Mouse (Mus musculus): ENCODE results near the gene Fgfr2. TPM values are rescaled to one million over a fixed set of nuclear protein-coding genes. Genes with fewer than 3 reads are reported as not detected.

Gene Fgfr2
- total RNA-seq, 4 experiments from 2014 or later: 1.1 to 1.9 (median 1.4) TPM

DNA sequence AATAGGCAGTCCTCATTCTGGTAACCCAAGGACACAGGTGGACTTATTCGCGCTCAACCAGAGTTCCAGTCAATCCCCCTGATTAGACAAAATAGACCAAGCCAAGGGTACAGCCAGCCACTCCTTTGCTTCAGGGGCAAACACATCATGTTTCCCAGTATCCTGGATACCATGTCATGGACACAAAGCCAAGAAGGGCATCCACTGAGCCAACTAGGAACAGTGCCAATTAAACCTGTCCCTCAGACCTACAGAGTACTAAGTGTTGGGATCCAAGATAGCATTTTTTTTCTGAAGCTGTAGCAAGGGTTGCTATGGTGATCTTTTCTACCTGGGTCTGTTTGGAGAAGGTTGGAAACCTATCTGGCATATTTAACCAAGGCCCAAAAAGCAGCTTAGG lies 929.5 kb downstream of the Fgfr2 start:
- DNase-seq (ENCODE audit: low spot score): peak; percentile 33

DNA sequence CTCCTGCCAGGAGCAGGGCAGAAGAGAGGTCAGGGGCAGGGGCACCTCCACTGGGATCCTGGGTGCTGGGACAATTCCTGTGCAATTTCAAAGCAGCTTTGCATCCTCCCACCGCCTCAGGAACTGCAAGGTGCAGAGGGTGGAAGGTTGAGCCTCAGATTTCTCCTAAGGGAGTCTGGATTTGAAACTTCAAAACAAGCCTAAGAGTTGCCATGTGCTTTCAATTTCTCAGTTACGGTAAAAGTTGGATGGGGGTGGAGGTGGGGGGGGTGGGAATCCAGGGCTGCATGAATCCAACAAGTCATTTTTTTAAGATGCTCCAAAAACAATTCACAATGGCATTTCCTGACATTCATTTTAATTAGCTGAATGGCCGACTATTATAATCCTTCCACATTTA lies 935.7 kb downstream of the Fgfr2 start:
- DNase-seq (ENCODE audit: low spot score): no peak

DNA sequence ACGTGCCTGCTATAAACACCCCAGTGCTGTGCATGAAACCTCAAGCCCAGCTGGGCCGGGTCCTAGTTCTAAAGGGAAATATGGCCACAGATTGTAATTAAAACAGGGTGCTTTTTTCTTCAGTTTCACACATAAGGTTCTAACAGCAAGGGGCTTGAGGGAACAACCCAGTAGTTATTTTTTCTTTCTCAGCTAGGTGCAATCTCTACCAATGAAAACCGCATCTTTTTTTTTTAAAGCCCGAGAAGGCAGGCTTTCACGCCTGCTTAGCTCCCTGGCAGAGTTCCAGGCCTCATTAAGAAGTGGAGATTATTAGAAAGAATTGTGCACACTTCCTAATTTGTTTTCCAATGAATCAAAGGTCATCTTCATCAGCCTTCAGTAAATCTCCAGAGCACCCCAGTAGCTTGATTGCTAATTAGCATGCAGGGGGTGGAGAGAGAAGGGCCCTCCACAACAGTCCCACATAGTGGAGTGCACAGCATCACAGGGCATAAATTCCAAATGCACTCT lies 939.2 kb downstream of the Fgfr2 start:
- no peak for DNase-seq (ENCODE audit: low spot score)

DNA sequence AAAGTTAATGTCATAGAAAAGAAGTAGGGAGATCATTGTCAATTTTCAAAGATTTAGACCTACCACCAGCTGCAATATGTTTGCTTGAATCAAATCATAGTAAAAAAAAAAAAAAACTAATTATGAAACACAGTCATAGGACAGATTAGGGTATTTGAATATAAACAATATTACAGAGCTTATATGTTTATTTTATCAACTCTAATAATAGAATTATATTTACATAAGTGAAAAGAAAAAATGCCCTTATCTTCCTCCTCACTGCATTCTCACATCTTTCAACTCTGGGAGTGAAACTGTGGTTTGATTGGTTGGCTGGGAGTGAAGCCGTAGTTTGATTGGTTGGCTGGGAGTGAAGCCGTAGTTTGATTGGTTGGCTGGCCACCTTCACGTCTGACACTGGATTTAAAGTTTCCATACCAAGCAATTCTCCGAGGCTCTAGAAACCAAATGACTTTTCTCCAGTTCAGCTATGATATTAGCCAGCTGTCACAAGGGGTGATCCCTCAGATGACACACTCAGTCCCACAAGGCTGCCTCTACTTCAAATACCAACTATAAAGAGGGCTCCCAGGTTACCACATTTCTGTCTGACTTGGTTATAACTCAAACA lies 941.5 kb downstream of the Fgfr2 start:
- DNase-seq (ENCODE audit: low spot score): no peak

DNA sequence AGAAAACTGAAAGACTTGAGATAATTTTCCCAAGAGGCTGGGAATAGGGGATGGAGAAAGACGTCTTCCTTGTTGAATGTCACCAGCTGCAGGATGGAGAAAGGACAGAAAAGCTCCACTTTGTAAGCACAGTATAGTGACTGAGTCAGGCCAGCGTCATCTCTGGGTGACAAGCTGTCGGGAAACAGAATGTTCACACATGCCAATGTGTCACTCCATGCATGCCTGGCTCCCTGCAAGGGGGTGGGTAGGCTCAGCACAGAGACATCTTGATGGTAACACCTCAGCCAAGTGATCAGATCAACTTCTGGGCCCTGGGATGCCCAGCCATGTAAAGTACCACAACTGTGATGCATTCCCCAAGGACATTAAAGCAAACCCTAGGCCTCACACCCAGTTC lies 942.1 kb downstream of the Fgfr2 start:
- no peak for DNase-seq (ENCODE audit: low spot score)

DNA sequence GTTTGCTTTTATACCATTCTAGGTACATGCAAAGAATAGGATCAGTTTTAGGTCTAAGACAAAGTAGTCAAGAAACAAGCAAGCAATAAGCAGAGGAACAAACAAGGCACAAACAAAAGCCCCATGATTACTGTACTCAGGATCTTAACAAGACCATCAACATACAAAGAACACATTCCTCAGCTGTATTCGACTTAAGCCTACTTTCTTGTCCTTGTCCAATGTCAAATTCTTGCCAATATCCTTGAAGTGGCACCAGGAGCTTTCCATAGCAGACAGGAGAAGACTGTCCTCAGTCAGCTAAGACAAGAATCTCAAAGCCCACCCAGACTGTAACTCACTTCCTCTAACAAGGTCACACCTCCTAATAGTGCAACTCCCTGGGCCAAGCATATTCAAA lies 944.1 kb downstream of the Fgfr2 start:
- no peak for DNase-seq (ENCODE audit: low spot score)

DNA sequence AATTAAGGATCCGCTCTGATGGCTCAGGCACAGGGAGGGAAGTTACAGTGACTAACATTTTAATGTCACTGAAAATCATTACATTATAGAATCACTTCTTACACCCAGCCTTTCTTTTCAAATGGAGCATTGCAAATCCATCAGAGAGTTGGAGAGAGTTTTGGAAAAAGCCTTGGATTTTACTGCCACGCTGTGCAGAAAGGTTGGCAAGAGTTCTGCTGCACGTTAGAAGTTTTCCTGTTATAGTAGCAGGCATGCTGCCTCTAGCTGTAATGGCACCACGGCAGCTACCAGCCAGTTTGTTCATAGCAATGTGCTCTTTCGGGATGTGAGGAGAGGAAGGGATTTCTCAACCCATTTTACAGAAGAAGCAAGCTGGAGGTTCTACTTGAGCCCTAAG lies 948.4 kb downstream of the Fgfr2 start:
- DNase-seq (ENCODE audit: low spot score): no peak

DNA sequence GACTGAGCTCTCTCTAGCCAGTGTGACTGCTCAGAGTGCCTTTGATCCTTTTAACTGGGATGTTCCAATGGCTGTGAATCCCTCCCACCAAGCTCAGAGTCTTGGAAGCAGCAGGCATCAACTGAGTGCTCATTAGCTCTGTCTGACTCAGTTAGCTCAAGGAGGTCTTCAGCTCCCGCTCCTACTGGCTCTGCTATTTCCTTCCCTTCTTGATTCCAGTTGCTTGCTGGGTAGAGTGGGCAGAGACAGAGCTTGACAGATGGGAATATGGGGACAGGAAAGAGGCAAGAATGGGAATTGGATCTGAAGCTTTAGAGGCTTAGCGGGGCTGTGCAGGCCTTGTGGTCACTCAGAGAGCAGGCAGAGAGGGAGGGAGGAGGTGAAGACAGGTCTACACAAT lies 948.9 kb downstream of the Fgfr2 start:
- no peak for DNase-seq (ENCODE audit: low spot score)

DNA sequence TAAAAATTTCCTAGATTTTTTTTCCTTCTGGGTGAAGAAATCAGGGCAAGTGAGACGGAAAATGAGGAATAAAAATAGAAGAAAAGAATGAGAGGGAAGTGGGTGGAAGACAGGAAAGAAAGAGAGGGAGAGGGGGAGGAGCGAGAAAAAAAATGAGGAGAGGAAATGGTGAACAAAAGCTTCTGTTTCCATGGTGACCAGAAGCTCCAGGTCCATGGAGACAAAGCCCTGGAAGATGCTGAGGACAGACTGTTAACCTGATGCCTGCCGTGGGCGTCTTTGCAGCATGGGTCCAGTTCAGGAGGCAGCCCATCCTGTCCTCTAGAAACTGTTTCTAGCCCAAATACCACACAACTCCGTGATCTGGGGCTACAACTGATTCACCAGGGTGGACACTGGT lies 950.9 kb downstream of the Fgfr2 start:
- DNase-seq (ENCODE audit: low spot score): no peak

DNA sequence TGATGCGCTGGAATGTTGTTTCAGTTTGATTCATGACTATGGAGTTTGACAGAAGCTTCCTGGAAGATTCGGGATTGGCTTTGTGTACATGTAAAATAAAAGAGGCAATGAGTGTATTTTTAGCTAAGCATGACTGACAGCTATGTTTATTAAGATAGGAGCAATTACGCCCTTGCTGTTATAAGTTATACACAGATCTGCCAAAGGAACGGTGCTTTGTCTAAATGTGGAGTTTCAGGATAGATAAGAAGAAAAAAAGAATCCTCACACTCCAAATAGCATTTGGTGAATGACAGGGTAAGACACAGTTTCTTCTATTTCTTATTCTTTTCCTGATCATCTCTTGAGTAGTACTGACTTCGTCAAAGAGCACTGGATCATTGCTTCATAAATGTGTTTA lies 951.4 kb downstream of the Fgfr2 start:
- DNase-seq (ENCODE audit: low spot score): no peak

DNA sequence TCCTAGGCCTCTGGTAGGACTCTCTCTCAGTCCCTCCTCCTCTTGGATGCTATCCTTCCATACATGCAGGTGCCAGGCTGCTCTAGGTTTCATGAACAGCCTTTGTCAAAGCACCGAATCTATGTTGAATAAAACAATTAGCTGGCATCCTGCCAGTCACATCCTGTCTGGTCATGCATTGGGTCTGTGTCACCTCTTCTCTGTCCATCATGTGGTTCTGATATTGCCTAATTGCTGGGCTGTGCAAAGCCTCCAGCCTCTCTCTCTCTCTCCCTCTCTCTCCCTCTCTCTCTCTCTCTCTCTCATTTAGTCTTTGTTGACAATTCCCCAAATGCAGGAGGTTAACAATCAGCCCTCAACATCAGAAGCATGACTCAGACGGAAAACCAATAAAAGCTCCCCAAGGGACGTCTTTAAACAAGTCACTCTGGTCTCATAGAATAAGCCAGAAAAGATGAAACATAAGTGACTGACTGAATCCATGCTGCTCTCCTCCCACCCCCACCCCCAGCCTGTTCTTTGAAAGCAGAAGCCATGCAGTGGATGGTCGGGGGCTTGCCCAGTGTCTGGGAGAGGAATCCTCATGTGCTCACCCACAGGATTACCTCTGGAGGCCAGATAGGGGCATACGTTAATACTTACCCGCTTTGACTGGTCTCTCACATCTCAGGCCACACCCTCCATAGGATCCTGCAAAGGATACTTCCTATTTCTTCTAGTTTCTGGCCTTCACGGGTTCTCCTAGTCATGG lies 953.6 kb downstream of the Fgfr2 start:
- no peak for DNase-seq (ENCODE audit: low spot score)

DNA sequence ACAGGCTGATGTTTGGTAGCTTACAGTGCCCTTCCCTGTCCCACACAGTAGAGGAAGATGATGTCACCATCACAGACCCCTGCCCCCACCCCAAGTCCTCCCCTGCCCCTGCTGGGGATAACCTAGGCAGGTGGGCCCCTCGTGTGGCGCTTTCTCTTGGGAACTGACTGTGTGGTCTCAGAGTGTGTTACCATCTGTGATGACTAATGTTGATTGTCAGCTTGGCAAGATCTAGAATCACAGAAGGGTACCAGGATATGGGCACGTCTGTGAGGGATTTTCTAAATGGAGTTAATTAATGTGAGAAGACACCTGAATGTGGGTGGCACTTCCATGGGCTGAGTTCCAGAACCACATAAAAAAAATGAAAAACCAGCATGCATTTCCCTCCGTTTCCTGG lies 955.9 kb downstream of the Fgfr2 start:
- no peak for DNase-seq (ENCODE audit: low spot score)

DNA sequence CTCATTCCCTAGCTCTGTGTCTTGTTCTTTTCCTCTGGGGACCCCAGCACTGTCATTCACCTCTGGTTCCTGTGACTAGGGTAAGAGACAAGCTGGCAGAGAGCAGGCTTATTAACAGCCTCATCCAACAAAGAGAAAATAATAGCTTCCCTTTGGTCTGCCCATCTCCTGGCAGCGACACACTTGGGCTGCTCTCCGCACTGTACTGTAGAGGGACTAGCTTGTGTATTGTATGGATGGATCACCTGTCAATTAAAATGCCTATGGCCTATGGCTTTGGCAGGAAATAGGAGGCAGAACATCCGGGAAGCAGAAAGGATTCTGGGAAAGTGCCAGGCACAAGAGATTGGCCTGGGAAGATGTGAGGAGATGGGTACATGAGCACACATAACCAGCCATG lies 960.9 kb downstream of the Fgfr2 start:
- DNase-seq (ENCODE audit: low spot score): no peak

DNA sequence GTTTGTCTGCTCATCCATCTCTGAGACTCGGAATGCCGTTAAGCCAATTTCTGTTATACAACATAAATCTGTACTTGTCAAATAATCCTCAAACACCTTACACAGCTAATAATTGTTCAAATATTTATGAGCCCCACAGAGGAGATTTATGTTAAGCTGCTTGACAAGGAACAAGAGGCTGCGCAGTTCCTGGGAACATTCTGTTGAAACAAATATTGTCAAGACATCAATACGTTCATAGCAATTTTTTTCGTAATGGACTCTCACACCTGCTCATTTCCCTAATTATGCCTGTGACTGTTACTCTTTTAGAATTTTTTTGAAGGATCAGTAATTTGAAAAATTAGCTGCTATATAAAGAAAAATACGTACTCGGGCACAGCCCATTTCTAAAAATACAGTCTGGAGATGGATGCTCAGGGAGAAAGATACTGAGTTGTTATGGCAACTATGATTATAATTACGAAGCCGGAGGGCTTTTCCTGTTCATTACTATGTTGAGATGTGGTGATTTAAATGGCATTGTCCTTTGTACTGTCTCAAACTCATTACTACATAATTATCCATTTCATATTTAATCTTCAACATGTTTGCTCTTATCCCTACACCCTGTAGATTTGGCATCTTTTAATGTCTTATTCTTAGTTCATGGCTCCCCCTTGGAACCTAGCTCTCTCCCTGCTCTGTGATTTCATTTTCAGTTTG lies 964.7 kb downstream of the Fgfr2 start:
- DNase-seq (ENCODE audit: low spot score): no peak

DNA sequence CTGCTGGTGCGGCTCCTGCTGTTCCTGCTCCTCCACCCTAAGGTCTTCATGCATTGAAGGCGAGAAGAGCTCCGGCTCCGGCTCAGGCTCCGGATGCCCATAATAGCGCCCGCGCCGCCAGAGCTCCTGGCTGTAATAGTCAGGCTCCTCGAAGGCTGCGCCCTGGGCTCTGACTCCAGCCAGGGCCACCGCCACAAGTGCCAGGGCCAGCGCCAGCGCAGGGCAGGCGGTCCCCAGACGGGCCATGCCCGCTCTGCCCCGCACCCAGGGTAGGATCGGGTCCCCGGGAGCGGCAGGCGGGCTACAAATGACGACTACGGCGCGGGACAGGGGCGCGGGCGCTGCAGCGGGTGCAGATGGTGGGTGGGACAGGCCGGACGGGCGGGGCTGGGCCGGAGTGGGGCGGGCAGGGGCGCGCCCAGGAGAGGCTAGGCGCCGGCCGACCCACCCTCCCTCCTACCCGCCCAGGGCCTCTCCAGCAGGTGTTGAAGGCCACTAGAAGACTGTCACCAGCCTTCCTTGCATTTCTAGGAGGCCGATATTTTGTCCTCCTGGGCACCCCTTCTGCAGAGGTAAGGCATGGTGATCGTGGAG lies 968.7 kb downstream of the Fgfr2 start, which contains the start of gene Cpxm2:
TSS of gene Cpxm2 (minus strand) at position 372 of the 594 bp plus-strand sequence.
- no peak for DNase-seq (ENCODE audit: low spot score)

DNA sequence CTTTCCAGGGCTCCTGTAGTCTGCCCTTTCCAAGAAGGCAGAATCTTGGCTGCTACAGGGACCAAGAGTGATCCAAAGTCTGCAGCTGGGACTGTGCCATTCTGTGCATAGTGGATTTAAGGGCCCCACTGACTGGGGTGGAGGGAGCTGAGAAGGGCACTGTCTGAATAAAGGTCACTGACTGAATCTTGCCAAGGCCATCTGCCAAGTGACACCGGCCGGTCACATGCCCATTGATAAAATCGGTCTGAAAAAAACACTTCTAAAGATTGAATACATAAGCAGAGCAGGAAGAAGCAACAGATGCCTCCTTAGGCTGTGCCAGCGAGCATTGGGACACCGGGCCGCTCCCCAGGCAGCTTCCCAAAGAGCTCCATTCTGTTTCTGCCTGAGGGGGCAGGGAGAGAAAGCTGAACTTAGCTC lies 969.4 kb downstream of the Fgfr2 start:
- no peak for DNase-seq (ENCODE audit: low spot score)

DNA sequence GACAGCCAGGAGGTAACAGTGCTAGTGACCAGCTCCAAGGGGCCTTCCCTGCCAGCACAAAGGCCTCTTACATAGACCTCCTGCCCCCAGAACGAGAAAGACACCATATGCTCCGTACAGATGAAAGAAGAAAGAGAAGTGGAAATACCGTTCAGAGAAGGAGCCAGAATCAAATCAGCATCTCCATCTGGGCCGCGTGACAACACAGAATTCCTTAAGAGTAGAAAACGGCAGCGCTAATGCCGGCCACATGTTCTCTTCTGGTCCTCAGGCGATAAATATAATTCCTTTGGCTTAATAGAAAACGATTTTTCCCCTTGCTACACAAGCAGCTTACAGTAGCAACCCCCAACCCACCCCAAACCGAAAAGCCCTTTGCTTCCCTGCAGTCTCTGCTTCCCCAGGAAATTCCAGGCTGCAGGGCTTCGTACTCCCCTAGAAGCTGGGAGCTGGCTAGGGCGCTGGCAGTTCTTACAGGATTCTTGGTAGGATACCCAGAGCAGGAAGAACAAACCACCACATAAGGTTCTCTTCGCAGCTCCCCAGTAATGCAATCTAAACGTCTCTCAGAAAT lies 977.8 kb downstream of the Fgfr2 start:
- DNase-seq (ENCODE audit: low spot score): no peak

DNA sequence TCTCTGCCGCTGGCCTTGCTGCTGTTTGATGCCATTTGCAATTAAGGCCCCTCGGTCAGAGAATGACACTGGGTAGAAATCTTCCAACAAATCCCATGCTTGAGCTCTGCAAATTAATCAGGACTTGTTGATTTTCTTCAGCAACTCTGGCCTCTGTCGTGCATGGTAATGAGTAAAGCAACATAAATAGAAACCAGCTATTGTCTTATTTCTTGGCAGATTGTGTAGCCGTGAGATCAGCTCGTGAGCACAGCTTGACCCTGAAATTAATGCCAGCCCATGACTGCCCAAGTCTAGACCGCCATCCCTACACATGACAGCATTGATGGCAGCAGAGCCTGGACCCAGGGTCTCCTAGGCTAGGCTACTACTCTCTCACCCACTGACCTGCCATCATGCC lies 994.5 kb downstream of the Fgfr2 start:
- DNase-seq (ENCODE audit: low spot score): no peak

DNA sequence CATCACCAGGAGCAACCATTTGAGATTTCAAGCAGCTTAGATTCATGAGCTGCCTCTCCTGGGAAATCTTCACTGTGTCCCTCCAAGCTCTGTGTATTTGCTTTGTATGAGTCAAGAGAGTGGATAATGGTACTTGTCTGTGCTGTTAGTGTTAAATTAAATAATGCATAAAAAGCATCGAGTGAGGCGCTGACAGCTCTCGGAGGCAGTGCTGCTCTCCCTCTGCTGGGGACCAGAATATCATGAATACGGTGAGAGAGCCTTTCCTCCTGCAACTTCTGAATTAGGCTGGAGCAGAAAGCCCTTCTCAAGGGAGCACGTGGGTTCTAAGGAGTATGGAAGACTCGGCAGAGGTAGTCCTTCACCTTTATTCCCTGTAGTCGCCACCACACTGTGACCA lies 998.2 kb downstream of the Fgfr2 start:
- no peak for DNase-seq (ENCODE audit: low spot score)

DNA sequence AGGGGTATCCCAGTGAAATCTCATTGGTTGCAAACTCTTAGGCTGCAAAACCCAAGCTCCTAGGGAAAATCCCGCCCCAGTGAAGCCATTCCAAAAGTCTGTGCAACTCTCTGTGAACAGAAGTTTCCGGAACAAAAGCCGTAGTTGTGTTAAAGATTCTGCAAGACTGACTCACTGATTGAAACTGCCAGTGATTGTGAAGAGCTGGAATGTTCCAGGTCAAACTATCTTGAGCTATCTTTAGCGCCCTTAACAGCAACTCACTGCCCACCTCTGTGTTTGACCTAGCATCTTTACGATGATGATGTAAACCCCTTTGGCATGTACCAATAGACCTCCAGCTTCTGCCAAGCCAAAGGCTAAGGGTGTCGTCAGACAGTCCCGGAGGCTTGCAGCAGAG lies 999.9 kb downstream of the Fgfr2 start:
- peak; percentile 21 for DNase-seq (ENCODE audit: low spot score)

DNA sequence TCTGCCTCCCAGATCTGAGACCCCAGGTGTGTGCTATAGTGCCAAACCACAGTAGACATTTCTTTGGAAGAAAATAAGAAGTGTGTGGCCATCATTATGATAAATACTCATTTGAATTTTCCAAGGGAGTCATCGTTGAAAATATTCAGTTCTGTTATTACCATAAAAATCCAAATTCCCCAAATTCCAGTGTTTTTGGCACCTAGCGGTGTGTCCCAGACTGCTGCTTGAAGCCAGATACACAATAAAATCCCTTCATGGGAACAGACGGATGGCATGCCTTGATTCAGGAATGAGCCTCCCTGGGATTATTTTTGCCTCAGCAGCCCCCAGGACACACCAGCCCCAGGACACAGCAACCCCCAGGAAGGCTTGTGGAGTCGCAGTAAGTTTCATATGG lies 1003.3 kb downstream of the Fgfr2 start:
- no peak for DNase-seq (ENCODE audit: low spot score)

DNA sequence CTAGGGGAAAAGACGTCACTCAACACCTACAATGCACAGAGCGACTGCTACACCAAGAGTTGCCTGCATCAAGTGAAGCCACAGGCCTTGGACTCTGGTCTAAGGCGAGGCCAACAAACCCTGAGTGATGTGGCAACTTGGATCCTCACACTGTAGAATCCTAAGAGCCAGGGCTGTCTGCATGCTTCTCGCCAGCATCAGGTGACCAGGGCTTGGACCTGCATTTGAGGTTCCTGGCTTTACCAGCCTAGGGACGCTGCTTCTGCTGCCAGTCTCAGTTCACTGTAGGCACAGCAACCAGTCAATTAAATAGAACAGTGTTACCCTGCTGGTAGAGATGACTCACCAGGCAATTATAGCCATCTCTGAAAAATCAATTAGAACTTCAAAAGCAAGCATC lies 1011.4 kb downstream of the Fgfr2 start:
- DNase-seq (ENCODE audit: low spot score): no peak
